Mouse (Mus musculus) spleen, postnatal 14 days (tissue): Measurements from ENCODE around the gene E2f8.
A peak's percentile ranks its signal among the peaks of the same experiment; 100 is the strongest.

Experiments used
- DNase-seq, 2 experiments: peaks; one replicate each; pipeline ENCODE4 v3.0.0; 2021 to 2022; ENCODE audit warnings: low spot score in 2 of 2

The E2f8 gene

DNA sequence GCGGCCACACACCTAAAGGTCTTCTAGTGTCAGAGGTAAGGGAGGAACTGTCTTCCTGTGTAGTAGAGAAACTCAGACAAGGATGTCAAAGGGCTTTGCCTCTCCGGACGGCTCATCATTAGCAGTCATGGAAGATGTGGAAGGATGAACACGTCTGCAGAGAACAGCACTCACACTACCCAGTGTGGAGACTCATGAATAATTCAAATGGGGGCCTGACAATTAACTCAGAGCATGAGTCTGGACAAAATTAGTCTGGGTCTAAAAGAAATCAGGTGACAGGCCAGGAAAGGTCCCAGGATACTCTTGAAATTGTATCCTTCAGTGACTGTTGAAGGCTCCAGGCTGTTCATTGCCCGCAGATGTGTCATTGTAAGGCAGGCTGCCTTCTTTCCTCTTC, 9.6 kb upstream of the E2f8 start:
- no peak for DNase-seq

DNA sequence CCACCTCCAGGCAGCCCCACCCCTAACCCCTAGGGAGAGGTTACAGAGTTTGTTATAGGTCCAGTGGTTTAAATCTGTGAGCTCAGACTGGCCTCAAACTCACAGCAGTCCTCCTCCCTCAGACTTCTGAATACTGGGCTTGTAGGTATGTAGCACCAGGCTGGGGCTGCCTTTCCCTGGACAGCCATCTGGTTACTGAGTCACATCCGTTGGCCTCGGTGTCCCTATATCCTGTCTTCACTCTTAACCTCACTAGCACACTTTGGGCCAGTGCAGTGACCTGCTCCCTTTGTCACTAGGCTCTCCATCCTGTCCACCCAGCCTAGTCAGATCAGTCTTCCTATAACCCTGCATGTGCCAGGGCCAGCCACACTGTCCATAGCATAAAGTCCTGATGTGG, 7.4 kb upstream of the E2f8 start:
- DNase-seq: no peak

DNA sequence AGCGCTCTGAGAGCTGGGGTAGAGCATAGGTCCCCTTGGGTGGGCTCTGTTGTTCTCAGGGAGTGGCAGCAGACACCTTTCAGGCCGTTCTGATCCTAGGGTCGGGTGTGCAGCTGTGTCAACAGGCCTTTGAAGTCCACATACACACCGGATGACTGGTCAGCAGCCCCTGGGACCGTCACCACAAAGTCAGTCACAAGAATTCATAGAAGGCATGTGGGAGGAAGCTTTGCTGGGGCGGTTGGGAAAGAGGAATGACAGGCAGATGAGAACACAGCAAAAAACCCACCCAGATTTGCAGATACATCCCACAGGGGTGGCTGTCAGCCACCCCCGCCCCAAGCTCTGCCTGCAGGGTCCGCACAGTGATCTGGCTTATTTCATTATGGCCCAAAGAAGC, 6.6 kb upstream of the E2f8 start:
- DNase-seq: no peak

DNA sequence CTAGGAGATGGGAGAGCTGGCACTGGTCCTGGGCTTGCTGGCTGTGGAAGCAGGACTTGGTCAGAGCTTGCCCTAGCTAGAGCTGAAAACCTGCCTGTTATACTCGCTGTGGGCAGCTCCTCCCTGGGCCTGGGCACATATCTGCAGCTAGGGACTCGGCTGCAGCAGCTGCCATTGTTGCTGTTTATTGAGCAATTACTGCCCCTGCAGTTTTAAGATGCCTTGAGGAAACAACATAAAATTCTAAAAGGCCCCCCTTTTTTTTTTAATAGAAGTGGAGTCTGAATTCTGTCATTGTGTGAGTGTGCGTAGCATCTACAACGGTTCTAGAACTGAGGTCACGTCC, 2.8 kb upstream of the E2f8 start:
- no peak for DNase-seq

DNA sequence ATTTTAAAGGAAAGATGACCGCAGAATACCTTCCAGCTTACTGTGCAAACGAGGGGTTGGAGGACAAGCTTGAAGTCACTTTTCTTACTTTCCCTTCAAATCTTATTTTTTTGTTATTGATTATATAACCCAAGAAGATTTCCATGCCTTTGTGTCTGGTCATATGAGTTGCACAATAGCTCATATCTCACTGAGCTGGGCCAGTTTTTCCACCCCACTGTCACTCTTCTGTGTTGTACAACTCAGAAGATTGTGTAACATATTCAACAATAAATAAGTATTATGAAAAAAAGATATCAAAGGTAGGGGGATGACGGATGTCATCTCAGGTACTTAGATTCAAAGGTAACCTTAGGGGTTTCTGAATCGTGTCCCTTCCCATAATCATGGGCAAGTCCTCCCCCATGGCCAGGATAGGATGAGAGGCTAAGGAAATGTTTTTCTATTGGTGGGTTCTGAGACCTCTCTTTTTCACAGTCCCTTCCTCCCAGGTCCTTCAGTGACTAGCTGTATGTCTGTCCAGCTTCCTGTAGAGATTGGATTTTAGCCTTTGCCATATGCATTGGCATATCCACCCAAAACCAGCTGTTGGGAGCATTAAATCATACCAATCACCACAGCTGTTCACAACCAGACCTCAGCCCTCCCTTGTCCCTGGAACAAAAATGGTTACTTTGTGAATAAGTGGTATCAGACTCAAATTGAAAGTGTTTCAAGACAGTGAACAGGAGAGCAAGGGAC, 2.3 kb upstream of the E2f8 start:
- no peak for DNase-seq

DNA sequence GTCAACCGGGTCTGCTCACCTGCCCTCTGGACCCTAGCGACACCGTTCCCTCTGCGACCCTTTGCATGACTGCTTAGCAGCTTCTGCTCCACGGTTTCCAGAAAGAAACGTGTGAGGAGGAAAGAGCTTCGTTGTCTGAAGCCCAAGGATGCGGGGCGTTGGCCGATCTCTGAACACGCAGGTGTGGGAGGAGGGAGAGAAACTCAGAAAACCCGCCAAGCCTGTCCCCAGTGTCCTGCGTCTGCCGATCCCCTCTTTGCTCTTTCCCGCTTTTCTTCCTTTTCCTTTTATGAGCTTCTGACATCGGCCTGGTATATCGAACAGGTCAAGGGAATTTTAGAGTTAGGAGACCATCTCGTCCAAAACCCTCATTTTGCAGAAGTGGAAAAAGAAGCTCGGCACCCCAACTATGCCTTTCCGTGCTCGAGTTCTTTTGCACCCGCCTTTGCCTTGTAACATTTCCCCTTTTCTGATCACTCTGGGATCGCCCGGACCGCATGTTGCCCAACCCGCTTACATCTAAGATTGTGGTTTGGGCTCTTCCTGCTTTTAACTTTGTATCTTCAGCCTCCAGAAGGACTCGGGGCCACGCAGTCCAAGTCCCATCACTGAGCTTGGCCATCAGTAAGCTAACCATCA, 694 bp upstream of the E2f8 start:
- DNase-seq: peak in 1 of 2 experiments; percentile 28

DNA sequence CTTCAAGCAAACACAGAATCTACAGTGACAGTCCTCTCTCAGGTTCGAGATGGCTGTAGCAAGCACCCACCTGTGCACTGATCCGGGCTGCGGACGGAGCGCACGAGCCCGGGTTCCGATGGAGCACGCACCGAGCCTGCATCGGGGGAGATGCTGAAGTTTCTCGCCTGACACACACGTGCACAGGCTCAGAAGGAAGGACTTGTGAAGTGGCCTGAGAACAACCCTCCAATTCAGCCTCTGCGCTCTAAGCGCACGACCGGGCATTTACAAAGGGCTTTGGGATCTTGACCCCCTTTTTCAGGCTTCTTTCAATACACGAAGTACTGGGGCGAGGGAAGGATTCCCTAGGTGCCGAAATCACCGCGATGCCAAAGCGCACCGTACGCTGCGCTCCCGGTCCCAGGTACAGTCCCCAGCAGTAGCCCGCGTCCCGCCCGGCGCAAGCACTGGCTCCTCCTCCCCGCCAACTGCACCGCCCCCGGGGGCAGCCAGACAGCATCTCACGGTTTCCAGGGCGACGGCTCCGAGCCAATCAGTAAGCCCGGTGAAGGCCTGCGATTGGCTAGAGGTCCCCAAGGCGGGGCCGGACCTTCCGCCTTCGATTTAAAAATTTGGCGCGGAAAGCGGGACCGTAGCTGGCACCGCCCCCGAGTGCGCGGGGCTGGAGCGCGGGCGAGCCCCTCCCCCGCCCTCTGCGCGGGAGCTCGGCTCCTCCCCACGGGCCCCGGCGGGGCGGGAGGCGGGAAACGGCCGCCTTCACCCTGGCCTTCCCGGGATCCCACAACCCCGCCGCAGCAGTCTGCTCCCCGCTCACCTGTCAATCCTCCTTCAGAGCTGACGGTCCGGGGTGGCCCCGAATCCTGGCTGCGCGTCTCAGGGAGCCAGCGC, 560 bp downstream of the E2f8 start:
- peak; percentile 96 to 98 for DNase-seq

DNA sequence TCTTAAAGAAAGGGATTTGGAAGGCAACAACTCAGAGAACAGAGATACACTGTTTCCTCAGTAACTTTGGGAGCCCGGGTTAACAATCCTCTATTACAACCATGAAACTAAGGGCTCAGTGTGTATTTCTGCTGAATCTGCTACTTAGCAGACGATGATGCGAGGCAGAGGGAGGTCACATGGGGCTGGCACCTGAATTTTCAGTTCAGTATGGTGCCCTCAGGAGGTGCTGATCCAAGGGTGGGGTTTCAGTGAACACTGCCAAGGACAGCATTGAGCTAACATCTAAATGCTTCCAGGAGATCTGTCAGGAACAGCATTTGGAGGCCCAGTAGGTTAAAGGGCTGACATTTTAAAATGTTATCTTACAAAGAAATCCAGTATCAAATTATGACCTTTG, 1.8 kb downstream of the E2f8 start:
- no peak for DNase-seq

DNA sequence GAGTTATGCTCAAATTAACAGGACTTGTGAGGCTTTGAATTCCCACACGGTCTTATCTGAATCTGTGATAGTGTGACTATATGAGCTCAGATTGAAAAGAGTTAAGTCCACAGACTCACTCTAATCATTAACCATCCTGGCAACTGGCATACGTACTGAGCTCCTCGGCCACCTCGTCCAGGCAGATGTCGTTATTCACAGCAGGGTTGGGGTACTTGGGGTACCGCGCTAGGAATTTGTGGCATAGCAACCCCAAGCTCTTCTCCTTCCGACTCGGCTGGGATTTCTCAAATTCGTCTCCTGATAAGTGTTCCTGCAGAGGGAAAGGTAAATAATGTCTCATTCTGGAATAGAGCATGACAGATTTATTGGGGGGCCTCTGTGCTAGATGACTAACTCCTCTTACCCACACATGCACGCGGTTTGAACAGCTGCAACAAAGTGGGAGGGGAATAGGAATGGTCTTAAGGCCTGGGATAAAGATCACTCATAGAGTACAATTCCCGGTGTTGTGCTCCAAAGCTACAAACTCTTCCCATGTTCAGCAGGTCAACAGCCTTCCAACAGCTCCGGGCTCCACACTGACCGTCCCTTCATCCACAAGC, 3.5 kb downstream of the E2f8 start:
- no peak for DNase-seq

DNA sequence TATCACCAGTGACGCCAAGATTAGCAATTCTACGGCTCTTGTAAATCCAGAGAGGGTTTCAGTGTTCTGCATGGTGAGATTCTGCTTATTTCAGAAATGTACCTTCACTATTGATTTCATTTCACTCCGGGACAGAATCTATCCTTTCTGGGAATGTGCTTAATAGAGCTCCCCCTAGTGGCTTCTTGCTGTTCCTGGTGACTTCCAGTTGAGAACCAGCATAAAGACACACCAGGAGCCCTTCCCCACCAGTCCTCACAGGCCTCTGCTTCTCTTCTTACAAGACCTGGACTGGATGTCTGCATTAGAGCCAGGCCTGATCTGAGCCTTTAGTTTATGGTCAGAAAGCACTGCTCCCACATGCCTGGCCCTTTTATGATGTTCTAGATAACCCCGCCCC, 4.9 kb downstream of the E2f8 start:
- no peak for DNase-seq

DNA sequence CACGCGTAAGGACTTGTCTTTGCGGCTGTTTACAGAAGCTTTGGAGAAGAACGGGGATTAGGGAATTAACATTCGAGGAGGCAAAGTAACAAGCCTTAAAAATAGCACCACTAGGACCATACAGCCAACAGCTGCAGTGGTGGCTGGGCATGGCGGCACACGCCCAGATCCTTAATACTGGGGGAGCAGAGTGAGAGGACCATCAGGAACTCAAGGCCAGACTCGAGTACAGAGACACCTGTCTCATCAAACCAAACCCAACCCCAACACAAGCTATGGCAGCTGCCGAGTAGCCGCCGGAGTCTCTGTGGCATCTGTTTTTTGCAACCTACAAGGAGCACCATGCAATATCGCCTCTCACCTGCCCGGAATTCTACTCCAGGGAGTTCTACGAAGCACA, 6.3 kb downstream of the E2f8 start:
- DNase-seq: no peak

DNA sequence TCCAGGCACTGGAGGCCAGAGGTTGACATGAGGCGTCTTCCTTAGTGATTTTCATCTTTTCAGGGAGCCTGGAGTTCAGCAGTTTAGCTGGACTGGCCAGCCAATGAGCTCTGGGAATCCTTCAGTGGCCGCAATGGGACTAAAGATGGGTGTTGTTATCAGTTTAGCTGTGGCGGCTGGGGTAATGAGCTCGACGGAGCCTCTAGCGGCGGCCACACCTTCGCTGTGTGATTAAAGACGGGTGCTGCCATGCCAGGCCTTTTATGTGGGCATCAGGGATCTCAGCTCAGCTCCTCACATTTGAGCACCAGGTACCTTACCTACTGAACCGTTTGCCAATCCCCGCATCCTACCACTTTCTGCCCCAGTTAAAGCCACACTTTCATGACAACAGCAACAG, 10.1 kb downstream of the E2f8 start:
- no peak for DNase-seq

DNA sequence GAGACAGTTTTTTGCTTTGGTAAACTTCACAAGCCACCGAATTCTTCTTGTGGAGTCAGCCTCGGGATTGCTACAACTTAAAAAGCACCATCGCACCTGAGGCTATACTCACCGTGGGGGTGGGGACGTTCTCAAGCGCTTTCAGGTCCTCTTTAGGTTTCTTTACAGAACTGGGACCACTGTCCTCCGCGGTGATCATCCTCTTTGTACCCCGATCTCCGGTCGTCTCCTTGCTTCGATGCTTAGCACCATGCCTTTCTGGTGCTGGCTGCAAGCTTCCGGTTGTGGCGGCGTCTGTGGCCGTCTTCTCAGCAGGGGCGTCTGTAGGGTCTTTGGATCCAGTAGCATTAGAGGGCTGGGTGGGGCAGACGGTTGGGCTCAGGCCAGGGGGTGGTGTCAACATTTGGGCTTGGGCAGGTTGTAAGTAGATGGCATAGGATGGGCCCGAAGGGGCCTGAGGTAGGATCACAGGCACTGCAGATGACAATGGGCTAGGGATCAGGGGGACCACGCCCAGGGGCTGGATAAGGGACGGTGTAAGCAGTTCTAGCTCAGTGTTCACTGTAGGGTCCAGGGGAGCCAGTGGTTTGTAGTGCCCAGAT, 10.7 kb downstream of the E2f8 start:
- DNase-seq: no peak

DNA sequence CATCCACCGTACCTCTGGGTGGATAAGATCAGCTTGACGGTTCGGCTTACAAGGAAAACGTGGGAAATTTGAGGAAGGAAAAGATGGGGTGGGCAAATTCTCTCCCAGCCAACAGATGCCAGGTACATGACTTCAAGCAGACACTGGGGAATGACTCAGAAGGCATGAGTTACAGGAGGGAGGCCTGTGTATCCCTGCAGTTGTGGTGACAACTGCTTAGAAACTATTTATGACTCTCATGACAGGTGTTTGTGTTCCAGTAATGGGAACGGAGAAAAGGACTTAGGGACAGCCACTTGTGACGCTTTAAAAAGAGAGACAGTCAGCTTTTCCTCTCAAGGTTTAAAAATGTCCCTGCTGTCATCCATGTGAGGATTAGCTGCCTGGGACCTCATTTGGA, 11.3 kb downstream of the E2f8 start:
- DNase-seq: no peak

DNA sequence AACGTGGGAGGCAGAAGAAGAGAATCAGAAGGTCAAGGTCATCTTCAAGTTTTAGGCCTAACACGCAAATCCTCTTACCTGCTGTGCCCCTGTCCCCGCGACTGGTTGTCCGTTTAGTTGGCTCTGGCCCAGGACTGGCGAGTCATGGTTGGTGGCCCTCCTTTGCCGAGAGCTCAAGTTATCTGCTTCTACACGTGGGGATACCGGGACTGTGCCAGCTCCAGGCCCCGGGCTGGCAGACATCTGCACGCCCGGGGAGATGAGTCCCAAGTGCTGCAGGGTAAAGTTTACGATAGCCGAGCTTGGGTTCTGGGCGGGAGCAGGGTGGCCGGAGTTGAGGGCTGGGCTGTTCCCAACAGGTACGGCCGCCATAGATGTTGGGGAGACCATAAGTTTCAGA, 13.8 kb downstream of the E2f8 start:
- DNase-seq: no peak

DNA sequence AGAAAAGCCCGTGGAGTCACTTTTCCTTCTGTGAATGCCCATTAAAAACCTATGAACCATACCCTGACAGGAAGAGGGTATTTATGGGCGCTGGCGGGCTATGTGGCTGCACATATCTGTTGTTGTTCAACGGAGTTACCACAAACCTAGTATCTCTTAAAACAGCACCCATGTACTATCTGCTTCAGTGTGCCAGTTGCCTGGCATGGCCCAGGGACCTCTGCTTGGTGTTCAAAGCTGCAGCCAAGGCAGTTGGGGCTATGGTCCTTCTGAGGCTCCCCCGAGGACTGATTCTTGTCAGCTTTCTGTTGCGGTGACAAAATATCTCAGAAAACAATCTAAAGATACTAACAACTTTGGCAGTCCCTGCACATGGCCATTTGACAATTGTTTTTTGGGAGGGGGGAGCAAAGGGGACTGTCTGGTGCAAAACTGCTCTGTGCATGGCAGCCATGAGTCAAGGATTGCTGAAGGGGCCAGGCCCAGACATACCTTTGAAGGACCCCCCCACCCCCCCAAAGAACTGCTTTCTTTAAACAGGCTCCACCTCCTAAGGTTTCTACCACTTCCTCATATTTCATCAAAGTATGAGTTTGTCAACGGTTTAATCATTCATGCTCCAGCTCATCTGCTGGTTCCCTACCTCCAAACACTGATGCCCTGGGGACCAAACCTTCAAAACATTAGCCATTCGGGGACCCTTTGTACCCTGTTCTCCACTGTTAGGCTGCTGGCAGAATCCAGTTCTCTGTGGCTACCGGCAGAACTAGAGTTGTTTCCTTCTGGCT, 16.5 kb downstream of the E2f8 start:
- no peak for DNase-seq

DNA sequence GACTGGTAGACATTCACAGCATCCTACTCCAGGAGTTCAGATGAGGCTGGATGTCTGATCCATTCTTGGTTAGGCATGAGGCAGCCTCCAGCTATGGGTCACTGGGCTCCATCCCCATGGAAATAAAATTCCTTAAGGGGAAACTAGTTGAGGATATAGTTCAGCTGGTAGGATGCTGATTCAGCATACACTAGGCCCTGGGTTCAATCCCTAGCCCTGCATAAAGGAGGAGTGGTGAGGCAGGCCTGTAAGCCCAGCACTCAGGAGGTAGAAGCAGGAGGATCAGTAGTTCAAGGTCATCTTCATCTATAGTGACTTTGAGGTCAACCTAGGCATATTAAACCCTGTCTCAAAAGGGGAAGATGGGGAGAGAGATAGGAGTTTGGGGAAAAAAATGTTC, 17.2 kb downstream of the E2f8 start:
- no peak for DNase-seq

DNA sequence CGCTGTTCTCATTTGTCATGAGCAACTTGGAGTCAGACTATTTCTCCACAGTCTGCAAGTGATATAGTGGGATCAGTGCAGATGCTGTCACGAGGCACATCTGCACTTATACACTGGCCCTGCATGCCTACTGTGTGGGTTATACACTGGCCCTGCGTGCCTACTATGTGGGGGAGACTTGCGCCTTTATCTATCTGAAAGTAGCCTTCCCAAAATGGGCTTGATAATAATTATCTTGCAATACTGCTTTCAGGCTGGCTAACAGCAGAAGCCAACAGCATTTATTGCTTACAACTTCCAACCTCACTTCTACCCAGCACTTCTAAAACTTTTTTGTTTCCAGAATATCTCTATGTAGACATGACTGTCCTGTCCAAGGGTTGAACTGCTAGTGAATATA, 19.6 kb downstream of the E2f8 start:
- DNase-seq: no peak

DNA sequence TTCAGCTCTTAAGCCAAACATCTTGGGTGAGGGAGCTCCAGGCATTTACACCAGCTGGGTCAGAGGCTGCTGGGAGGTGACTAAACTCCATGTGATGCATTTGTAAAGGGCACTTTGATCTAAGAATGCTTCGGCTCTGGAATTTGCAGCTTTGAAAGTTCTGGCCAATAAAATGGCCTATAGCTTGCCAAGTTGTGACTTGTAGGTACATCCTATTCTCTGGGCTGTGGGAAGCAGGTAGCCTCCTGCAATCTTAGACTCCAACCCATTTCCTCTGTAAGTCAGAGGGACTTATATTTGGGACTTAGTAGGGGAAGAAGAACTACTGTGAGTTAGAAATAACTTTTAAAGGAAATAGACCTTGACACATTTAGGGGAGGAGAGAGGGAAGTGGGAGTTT, 20.4 kb downstream of the E2f8 start:
- no peak for DNase-seq

DNA sequence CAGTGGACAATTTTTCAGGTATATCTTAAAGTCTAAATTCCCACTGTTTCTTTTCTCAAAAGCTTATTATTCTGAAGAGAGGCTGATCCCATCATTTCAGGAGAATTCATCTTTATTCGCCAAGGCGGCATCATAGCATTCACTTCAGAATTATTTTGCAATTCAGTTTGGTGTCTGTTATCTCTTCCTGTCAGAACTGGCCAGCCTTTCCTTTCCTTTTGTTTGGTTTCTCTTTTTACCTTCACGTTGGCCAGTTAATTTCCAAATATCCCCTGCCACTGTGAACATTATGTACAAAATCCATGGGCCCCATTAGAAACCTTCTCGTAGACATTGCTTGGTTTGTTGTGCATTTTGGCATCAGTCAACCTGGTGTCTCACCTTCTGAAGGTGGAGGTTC, 22.0 kb downstream of the E2f8 start:
- DNase-seq: no peak

DNA sequence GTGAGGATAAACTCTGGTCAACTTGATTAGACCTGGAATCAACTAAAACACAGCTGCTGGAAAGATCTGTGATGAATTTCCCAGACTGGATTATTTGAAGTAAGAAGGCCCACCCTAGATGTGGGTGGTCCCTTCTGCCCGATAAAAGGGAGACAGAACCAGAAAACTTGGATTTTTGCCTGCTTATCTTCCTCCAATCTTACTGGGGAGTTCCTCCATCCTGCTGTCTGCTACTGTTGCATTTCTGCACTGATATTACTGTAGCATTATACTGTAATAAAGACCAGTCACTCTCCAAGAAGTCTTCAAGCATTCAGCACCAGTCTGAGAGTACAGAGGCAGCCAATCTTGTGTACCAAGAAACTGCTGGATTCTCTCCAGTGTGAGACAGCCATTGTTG, 23.1 kb downstream of the E2f8 start:
- DNase-seq: no peak
